Mouse (Mus musculus) liver, embryonic 15.5 days (tissue): ENCODE measurements around the gene Herpud1. TPM values are rescaled to one million over a fixed set of nuclear protein-coding genes. Genes with fewer than 3 reads are reported as not detected.

Source experiments
- ATAC-seq: fragments of 200-750 bp; cut with Nextera tagmentation; 2 replicates; pipeline ENCODE4 v1.8.0; 2017; ENCODE audit warnings: moderate number of reproducible peaks, mild to moderate bottlenecking, moderate library complexity; ENCODE audit not compliant: insufficient read depth
- H3K27ac ChIP-seq: fragments of 300-500 bp; sonication (generic); replicated peaks from 2 replicates; pipeline ENCODE4 v1.5.1; 2015; ENCODE audit warnings: mild to moderate bottlenecking, inconsistent platforms
- H3K27me3 ChIP-seq: fragments of 300-500 bp; sonication (generic); 2 replicates; pipeline ENCODE4 v1.6.1; 2015; ENCODE audit warnings: mild to moderate bottlenecking, inconsistent platforms
- H3K36me3 ChIP-seq: fragments of 300-500 bp; sonication (generic); replicated peaks from 2 replicates; pipeline ENCODE4 v1.6.1; 2015; ENCODE audit warnings: moderate library complexity, mild to moderate bottlenecking, inconsistent platforms
- H3K4me1 ChIP-seq: fragments of 300-500 bp; sonication (generic); replicated peaks from 2 replicates; pipeline ENCODE4 v1.6.1; 2015; ENCODE audit warnings: inconsistent platforms
- H3K4me2 ChIP-seq: fragments of 300-500 bp; sonication (generic); 2 replicates; pipeline ENCODE4 v1.6.1; 2015; ENCODE audit warnings: moderate library complexity, mild to moderate bottlenecking, inconsistent platforms
- H3K4me3 ChIP-seq: fragments of 300-500 bp; sonication (generic); replicated peaks from 2 replicates; pipeline ENCODE4 v1.5.1; 2015; ENCODE audit warnings: mild to moderate bottlenecking, inconsistent platforms
- H3K9ac ChIP-seq: fragments of 300-500 bp; sonication (generic); 2 replicates; pipeline ENCODE4 v1.6.1; 2015; ENCODE audit warnings: moderate library complexity, mild to moderate bottlenecking, inconsistent platforms
- H3K9me3 ChIP-seq: fragments of 300-500 bp; sonication (generic); replicated peaks from 2 replicates; pipeline ENCODE4 v1.6.1; 2016; ENCODE audit warnings: inconsistent platforms
- WGBS: fragments of 180-500 bp; shearing (Covaris S2); methylation state at CpG from one replicate; pipeline ENCODE4 v1.1.7; 2015; ENCODE audit warnings: mixed read lengths; ENCODE audit not compliant: insufficient replicate concordance; 5-methylcytosine and 5-hydroxymethylcytosine counted together
- polyA plus RNA-seq: library from polyadenylated mRNA; unstranded; fragments of >200 nt; fragmentation: Nextera tagmentation; extraction: Ambion mirVana; gene quantifications from 2 replicates; pipeline ENCODE4 v1.2.1, GENCODE M21; 2015

Herpud1 gene
- 139 and 161 TPM in 2 replicates for polyA plus RNA-seq

DNA sequence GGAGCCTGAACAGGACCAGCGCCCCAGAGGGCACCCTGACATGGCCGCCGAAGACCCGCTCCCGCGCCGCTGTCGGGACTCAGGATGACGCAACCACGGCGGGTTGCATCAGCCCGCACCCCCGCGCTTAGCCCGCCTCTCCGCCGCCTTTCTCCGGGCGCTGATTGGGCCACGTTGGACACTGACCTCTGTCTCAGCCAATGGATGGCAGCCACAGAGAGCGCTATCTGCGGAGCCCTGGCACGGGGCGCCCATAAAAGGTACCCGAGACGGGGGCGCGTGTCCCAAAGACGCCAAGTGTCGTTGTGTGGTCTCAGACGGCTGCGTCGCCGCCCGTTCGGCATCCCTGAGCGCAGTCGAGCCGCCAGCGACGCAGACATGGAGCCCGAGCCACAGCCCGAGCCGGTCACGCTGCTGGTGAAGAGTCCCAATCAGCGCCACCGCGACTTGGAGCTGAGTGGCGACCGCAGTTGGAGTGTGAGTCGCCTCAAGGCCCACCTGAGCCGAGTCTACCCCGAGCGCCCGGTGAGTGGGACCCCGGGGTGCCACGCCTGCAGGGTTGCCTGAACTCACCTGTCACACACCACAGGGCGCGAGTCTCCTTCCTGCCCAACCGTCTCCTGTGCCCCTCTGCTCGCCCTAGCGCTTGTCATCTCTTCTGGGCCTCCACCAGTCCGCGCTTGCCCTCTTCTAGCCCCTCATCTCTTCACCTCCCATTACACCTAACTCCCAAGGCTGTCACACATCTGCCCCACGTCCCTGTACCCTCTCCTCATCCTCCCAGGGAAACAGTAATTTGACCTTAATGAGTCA, at the start of gene Herpud1:
Gene Herpud1 (plus strand): TSS at position 225 of the 813 bp plus-strand sequence.
- 0 out of 2 replicates have a peak, but pooled peaks cover 5% of the 10 kb centered on the region for H3K27me3 ChIP-seq
- peak; percentile 93 for ATAC-seq
- H3K36me3 ChIP-seq = peaks cover 29% of the 10 kb centered on the region
- H3K9ac ChIP-seq = peak within 1 kb of the TSS; percentile 98
- H3K4me3 ChIP-seq = peak within 1 kb of the TSS; percentile 94
- H3K9me3 ChIP-seq = no peaks in the 10 kb centered on the region
- under 1% methylated on average over 65 of the region's 65 CpGs for WGBS
- peak within 1 kb of the TSS; percentile 97 for H3K27ac ChIP-seq
- peak within 1 kb of the TSS; percentile 96 for H3K4me2 ChIP-seq
- peaks cover 44% of the 10 kb centered on the region for H3K4me1 ChIP-seq

GRCm38 (mm10) chr8:94337559-94337958, 48.7 kb upstream of the Herpud1 start:
- Histone ChIP-seq H3K4me2 (no peak overlapping the region), H3K27ac (no peak overlapping the region), H3K4me3 (no peak overlapping the region), H3K36me3 (no peaks in the 10 kb centered on the region), H3K9ac (no peak overlapping the region), H3K4me1 (no peaks in the 10 kb centered on the region), H3K27me3 (no peaks in the 10 kb centered on the region), H3K9me3 (no peaks in the 10 kb centered on the region)
- WGBS = 40% methylated on average over 8 of the region's 8 CpGs
- ATAC-seq = no peak

DNA sequence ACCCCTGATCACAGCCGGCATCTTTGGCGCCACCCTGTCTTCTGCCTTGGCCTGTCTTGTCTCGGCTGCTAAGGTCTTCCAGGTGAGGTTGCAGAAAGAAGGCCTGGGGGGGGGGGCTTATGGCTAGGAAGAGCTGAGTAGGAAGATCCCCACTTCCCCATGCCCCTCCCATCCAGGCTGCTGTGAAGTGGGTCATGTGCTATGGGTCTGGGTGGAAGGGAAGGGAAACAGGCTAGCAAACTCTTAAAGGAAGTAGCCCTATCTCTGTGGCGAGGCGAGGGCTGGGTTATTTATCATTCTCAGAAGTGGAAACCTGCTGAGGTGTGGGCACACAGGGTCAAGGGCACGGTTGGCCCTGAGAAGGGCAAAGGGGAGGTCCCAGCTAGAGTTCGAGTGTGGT, 45.4 kb upstream of the Herpud1 start:
- WGBS = 50% methylated on average over 7 of the region's 7 CpGs
- Histone ChIP-seq H3K36me3 (no peaks in the 10 kb centered on the region), H3K9me3 (no peaks in the 10 kb centered on the region), H3K27ac (no peak overlapping the region), H3K27me3 (no peaks in the 10 kb centered on the region), H3K4me2 (no peak overlapping the region), H3K4me3 (no peak overlapping the region), H3K4me1 (0 out of 2 replicates have a peak, but pooled peaks cover 5% of the 10 kb centered on the region), H3K9ac (no peak overlapping the region)
- ATAC-seq = no peak

DNA sequence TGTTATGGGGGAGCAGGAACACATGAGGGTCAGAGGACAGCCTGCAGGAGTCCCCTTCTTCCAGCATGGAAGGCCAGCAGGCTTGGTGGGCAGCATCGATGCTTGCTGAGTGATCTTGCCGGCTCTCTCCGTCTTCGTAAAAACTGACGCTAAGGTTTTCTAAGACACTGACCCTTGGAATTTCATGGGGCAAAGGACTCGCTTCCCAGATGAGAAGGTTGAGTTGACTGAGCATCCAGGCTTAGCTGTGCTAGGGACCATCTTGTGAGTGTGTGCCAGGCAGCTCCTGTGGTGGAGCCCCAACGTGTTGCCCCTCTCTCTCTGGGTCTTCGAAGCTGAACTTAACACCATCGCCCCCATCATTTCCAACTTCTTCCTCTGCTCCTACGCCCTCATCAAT, 43.5 kb upstream of the Herpud1 start:
- 0 out of 2 replicates have a peak, but pooled peaks cover 5% of the 10 kb centered on the region for H3K4me1 ChIP-seq
- H3K4me2 ChIP-seq = no peak overlapping the region
- H3K4me3 ChIP-seq = no peak overlapping the region
- no peak overlapping the region for H3K9ac ChIP-seq
- no peaks in the 10 kb centered on the region for H3K36me3 ChIP-seq
- H3K27ac ChIP-seq = no peak overlapping the region
- no peaks in the 10 kb centered on the region for H3K9me3 ChIP-seq
- ATAC-seq = no peak
- WGBS = 77% methylated on average over 10 of the region's 10 CpGs
- H3K27me3 ChIP-seq = no peaks in the 10 kb centered on the region

DNA sequence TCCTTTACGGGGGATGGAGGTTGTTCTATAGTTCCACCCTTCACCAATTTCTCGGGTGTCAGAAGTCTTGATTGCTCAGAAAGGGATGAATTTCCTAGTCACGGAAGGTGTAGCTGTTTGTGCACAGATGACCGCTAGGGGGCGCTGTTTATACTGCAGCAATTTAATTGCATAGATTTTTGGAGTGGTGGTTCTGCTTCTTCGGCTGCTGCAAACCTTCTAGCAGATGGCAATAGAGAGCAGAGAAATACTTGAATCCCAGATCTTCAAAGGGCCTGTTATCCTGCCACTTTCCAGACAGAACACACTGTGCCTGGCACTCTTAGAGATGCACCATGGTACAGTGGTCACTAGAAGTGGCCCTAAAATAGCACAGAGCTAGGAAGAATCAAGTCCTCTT, 42.9 kb upstream of the Herpud1 start:
- Histone ChIP-seq H3K4me3 (no peak overlapping the region), H3K9ac (no peak overlapping the region), H3K27me3 (no peaks in the 10 kb centered on the region), H3K4me1 (0 out of 2 replicates have a peak, but pooled peaks cover 5% of the 10 kb centered on the region), H3K36me3 (no peaks in the 10 kb centered on the region), H3K27ac (no peak overlapping the region), H3K9me3 (no peaks in the 10 kb centered on the region), H3K4me2 (no peak overlapping the region)
- WGBS = 5% methylated on average over 6 of the region's 6 CpGs
- ATAC-seq = no peak

GRCm38 (mm10) chr8:94343778-94344320, 42.4 kb upstream of the Herpud1 start:
- Histone ChIP-seq H3K9ac (no peak overlapping the region), H3K36me3 (no peaks in the 10 kb centered on the region), H3K27me3 (no peaks in the 10 kb centered on the region), H3K27ac (no peak overlapping the region), H3K4me3 (no peak overlapping the region), H3K9me3 (no peaks in the 10 kb centered on the region), H3K4me2 (no peak overlapping the region), H3K4me1 (0 out of 2 replicates have a peak, but pooled peaks cover 5% of the 10 kb centered on the region)
- ATAC-seq = no peak
- 71% methylated on average over 11 of the region's 11 CpGs for WGBS

DNA sequence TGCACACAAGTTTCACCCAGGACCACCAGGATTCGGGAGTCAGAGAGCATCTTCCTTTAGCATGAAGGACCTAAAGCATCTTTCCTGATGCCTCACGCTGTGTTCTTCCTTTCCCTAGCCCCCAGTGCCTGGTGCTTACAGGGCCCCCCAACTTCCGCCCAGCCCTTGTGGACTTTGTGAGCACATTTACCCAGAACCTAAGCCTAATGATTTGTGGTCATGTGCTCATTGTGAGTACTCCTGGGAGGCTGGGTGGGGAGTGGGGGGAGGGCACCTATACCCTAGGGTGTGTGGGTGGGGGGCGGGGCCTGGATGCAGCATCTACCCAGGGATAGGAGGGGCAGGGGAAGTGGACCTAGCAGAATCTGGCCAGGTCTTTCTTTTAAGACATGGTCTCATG, 40.6 kb upstream of the Herpud1 start:
- 0 out of 2 replicates have a peak, but pooled peaks cover 5% of the 10 kb centered on the region for H3K4me1 ChIP-seq
- H3K9me3 ChIP-seq = no peaks in the 10 kb centered on the region
- no peak overlapping the region for H3K27ac ChIP-seq
- ATAC-seq = no peak
- 57% methylated on average over 4 of the region's 4 CpGs for WGBS
- H3K4me2 ChIP-seq = no peak overlapping the region
- H3K9ac ChIP-seq = no peak overlapping the region
- H3K4me3 ChIP-seq = no peak overlapping the region
- no peaks in the 10 kb centered on the region for H3K36me3 ChIP-seq
- no peaks in the 10 kb centered on the region for H3K27me3 ChIP-seq

DNA sequence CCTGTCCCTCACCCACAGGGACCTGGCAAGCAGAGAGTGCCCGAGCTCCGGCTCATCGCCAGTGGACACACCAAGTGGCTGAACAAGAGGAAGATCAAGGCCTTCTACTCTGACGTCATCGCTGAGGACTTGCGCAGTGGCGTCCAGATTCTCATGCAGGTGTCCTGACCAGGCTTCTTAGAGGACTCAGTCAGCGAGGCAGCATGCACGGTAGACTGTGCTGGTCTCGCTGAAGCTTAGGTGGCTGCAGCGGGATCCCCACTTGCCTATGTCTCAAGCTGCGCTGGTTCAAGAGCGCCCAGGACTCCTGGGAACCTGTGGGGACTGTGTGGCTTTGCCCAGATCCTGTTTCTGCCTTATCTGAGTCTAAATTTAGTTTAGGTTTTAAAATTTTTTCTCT, 40.0 kb upstream of the Herpud1 start:
- no peaks in the 10 kb centered on the region for H3K27me3 ChIP-seq
- no peaks in the 10 kb centered on the region for H3K9me3 ChIP-seq
- no peak overlapping the region for H3K4me2 ChIP-seq
- no peak overlapping the region for H3K27ac ChIP-seq
- WGBS = 70% methylated on average over 13 of the region's 13 CpGs
- H3K36me3 ChIP-seq = no peaks in the 10 kb centered on the region
- no peak overlapping the region for H3K9ac ChIP-seq
- H3K4me1 ChIP-seq = 0 out of 2 replicates have a peak, but pooled peaks cover 5% of the 10 kb centered on the region
- no peak for ATAC-seq
- H3K4me3 ChIP-seq = no peak overlapping the region

DNA sequence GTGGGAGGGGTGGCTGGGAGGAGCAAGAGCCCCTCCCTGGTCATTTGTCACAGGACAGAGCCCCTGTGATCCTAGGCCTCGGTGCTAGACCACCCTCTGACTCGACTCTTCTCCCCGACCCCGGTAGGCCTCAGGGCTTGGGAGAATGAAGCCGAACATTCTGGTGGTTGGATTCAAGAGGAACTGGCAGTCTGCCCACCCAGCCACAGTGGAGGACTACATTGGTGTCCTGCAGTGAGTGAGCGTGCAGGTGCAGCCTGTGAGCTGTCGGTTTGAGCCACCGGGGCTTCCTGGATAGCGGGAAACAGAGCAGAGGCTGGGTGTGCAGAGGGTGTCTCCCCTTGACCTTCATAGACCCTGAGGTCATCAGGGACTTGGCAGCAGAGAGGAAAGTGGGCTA, 37.8 kb upstream of the Herpud1 start:
- H3K4me3 ChIP-seq = no peak overlapping the region
- no peak for ATAC-seq
- WGBS = 61% methylated on average over 9 of the region's 9 CpGs
- 0 out of 2 replicates have a peak, but pooled peaks cover 3% of the 10 kb centered on the region for H3K4me1 ChIP-seq
- no peak overlapping the region for H3K9ac ChIP-seq
- no peak overlapping the region for H3K4me2 ChIP-seq
- no peaks in the 10 kb centered on the region for H3K36me3 ChIP-seq
- H3K9me3 ChIP-seq = no peaks in the 10 kb centered on the region
- H3K27ac ChIP-seq = no peak overlapping the region
- no peaks in the 10 kb centered on the region for H3K27me3 ChIP-seq

DNA sequence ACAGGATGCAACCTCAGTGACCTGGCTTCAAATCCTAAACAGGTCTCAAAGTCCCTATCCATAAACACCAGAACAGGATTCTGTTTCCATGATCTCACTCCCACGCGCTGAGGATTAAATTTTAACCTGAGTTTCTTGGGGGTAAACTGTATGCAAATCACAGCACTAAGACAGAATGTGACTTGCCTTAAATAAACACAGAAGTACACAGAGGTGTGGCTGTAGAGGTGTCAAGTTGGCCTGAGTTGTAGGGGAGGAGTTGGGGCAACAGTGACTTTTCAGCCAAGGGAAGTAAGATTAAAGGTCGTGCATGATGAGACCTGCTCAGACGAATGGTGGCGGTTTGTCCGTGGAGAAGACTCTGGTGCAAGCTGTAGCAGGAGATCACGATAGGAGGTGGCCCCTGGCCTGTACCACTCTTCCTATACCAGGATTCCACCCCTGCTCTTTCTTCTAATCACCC, 32.1 kb upstream of the Herpud1 start:
- H3K4me2 ChIP-seq = peak overlapping the region; percentile 27; the same call in 1 of the 2 replicates

GRCm38 (mm10) chr8:94354571-94354970, 31.7 kb upstream of the Herpud1 start:
- H3K36me3 ChIP-seq = no peaks in the 10 kb centered on the region
- no peaks in the 10 kb centered on the region for H3K9me3 ChIP-seq
- H3K27ac ChIP-seq = peak overlapping the region; percentile 83
- H3K9ac ChIP-seq = no peak overlapping the region
- no peak overlapping the region for H3K4me3 ChIP-seq
- H3K27me3 ChIP-seq = no peaks in the 10 kb centered on the region
- H3K4me2 ChIP-seq = peak overlapping the region; percentile 27; the same call in 1 of the 2 replicates
- peak; percentile 73 for ATAC-seq
- WGBS = 28% methylated on average over 4 of the region's 4 CpGs
- peaks cover 12% of the 10 kb centered on the region for H3K4me1 ChIP-seq

More for the DNA sequence above, 32.1 kb upstream of the Herpud1 start:
- no peaks in the 10 kb centered on the region for H3K9me3 ChIP-seq
- peak overlapping the region; percentile 83 for H3K27ac ChIP-seq
- no peaks in the 10 kb centered on the region for H3K36me3 ChIP-seq
- no peak overlapping the region for H3K9ac ChIP-seq
- peak; percentile 71 for ATAC-seq
- no peaks in the 10 kb centered on the region for H3K27me3 ChIP-seq
- H3K4me3 ChIP-seq = no peak overlapping the region
- WGBS = 39% methylated on average over 7 of the region's 7 CpGs
- peaks cover 12% of the 10 kb centered on the region for H3K4me1 ChIP-seq
